Mouse (Mus musculus): ENCODE results near the gene Fam118a.

- TF ChIP-seq CTCF (IDR thresholded peaks at IDR 0.05; ENCODE audit: extremely low read depth, insufficient read length, insufficient replicate concordance, low read depth, low read length) (no peak), POLR2A (IDR thresholded peaks at IDR 0.05; ENCODE audit: low read depth, low read length) (no peak)
Measured at GRCm38 (mm10) chr15:85054098-85054497, 25.4 kb downstream of the Fam118a start.

All from small intestine, adult 2 months (tissue).